Mouse (Mus musculus): ENCODE data around the gene Serpinh1. TPM values are rescaled to one million over a fixed set of nuclear protein-coding genes. Genes with fewer than 3 reads are reported as not detected.
A peak's percentile ranks its signal among the peaks of the same experiment; 100 is the strongest.
"Not testable (repeated sequence)": the region's sequence is repeated elsewhere in the genome, so short reads cannot be mapped to it uniquely, and the experiment has no call there.

Gene Serpinh1
- total RNA-seq, 2 experiments from 2014 or later, result 378 to 449 TPM

DNA sequence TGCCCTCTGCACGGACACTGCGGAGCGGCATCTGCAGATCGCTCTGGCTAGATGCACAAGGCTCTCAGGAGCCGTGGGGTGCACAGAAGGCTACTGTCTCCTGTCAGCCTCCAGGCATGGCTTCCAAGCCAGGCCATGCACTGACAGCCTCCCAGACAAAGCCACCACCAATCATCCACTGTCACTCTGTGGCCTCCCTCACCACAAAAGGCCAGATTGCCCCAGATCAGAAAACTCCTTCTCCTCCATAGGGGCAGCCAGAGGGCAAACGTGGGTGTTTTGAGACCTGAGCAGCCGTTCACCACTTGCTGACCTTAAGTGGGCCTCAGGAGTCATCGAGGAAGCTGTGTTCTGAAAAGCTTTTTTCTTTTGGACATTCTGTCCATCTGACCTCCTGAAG is 25.8 kb upstream of the Serpinh1 start:
- intact Hi-C loops (cut with DNase I), result no loop called here
- no peak for DNase-seq (ENCODE audit: low spot score)

GRCm38 (mm10) chr7:99375455-99375854 is 22.4 kb upstream of the Serpinh1 start:
- no peak for DNase-seq (ENCODE audit: low spot score)
- intact Hi-C loops (cut with DNase I), result loop anchor here (1.0 kb wide), 1 partner anchor 75 kb away; no protein-coding TSS in a partner anchor

GRCm38 (mm10) chr7:99374325-99374724 is 21.3 kb upstream of the Serpinh1 start:
- DNase-seq (ENCODE audit: low spot score); intact Hi-C loops (cut with DNase I): not testable (repeated sequence)

DNA sequence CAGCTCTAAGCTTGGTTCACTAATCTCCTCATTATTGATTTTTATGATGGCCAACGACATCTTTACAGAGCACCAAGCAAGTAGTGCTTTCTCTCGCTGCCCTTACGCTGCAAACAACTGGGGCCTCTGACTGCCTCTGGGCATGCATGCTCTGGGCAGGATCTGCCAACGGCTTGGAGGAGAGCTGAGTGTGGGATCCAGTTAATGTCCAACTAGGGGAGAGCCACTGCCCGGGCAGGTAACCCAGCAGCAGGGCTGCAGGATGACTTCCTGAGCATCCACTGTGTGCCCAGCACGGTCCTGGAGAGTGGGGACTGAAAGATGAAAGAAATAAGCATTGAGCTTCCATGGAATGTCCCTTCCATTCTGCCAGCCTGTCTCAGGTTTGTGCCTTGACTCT is 13.7 kb upstream of the Serpinh1 start:
- DNase-seq (ENCODE audit: low spot score), result no peak

GRCm38 (mm10) chr7:99365069-99365468 is 12.0 kb upstream of the Serpinh1 start:
- intact Hi-C loops (cut with DNase I), result loop anchor here (1.0 kb wide), 1 partner anchor 32 kb away; no protein-coding TSS in a partner anchor

More for the DNA sequence above, 13.7 kb upstream of the Serpinh1 start:
- intact Hi-C loops (cut with DNase I), result no loop called here

DNA sequence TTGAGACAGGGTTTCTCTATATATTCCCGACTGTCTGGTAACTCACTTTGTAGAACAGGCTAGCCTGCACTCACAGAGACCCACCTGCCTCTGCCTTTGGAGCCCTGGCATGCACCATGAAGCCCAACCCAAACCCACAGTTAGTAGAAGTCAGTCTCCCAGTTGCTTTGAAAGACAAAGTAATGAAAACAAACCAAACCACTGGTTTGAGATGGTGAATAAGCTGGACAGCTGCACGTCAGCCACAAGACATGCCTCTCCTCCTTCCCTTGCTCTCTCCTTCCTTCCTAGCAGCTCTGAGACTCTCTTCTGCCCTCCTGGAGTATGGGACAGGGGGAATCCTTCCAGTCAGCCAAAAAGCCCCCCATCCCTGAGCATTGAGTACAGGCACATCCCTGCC is 9.1 kb upstream of the Serpinh1 start:
- DNase-seq (ENCODE audit: low spot score), result no peak
- intact Hi-C loops (cut with DNase I), result no loop called here

More at GRCm38 (mm10) chr7:99365069-99365468, 12.0 kb upstream of the Serpinh1 start:
- DNase-seq (ENCODE audit: low spot score), result no peak

GRCm38 (mm10) chr7:99360803-99361414 is 7.9 kb upstream of the Serpinh1 start:
- DNase-seq (ENCODE audit: low spot score), result no peak
- intact Hi-C loops (cut with DNase I), result no loop called here

GRCm38 (mm10) chr7:99360021-99360802 is 7.2 kb upstream of the Serpinh1 start:
- intact Hi-C loops (cut with DNase I), result no loop called here
- peak; percentile 92 for DNase-seq (ENCODE audit: low spot score)

DNA sequence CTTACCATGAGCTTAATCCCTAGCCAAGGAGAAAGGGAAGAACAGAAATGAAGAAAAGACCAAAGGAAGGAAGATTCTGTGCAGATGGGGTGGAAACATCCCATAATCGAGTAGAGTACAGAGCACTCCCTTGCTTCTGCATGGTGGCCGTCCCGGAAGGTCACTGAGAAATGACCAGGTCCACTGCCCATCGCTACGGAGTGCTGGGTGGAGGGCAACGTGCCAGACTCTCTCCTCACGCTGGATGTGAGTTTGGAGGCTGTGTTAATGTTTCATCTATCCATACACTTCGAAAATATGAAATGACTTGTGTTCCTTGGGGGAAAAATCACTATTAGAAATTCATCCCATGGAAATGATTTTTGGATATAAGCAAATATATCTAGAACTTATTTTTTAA is 5.3 kb upstream of the Serpinh1 start:
- DNase-seq (ENCODE audit: low spot score), result no peak
- intact Hi-C loops (cut with DNase I), result no loop called here

- intact Hi-C loops (cut with DNase I), result no loop called here
- DNase-seq (ENCODE audit: low spot score), result no peak
Observed at GRCm38 (mm10) chr7:99357201-99357600, 4.2 kb upstream of the Serpinh1 start.

- intact Hi-C loops (cut with DNase I), result no loop called here
- peak; percentile 62 for DNase-seq (ENCODE audit: low spot score)
Observed at GRCm38 (mm10) chr7:99356244-99356930, 3.3 kb upstream of the Serpinh1 start.

- intact Hi-C loops (cut with DNase I), result no loop called here
- DNase-seq (ENCODE audit: low spot score), result peak; percentile 71
Observed at GRCm38 (mm10) chr7:99355731-99356131, 2.7 kb upstream of the Serpinh1 start.

- peak; percentile 41 for DNase-seq (ENCODE audit: low spot score)
- intact Hi-C loops (cut with DNase I), result no loop called here
Observed at GRCm38 (mm10) chr7:99351802-99352517, 1.1 kb downstream of the Serpinh1 start.

DNA sequence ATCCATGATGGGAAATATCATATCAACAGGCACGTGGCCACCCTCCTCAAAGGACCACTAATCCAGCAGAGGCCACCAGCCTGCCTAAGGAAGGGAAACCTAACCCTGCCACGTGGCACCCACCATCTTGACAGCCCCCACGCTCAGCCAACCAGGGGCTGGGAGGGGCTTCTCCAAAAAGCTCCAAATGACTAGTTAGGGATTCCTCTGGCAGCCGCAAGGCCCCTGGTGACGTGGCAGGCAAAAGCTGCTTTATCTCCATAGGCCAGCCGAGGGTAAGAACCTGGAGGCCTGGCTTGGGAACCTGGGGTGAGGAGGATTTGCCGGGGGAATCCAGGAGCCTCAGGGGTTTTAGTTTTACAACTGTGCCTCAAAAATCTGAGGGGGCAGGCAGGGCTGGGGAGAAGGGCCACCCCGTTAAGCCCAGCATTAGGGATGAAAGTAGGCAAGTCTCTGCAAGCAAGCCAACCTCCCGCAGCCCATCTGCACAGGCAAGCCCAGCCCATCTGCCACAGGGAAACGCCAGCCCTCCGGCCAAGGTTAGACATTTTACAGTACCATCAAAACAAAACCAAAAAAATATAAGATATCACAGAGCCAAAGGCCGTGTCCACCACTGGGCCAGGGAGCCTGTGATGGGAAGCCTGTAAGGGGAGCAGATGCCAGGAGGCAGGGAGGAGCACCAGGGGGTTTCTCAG is 1.8 kb downstream of the Serpinh1 start:
- intact Hi-C loops (cut with DNase I), result no loop called here

GRCm38 (mm10) chr7:99349782-99350720 is 3.0 kb downstream of the Serpinh1 start:
- intact Hi-C loops (cut with DNase I), result loop anchor here (2.0 kb wide), 1 partner anchor 15 kb away; no protein-coding TSS in a partner anchor
- DNase-seq (ENCODE audit: low spot score), result no peak

More for the DNA sequence above, 1.8 kb downstream of the Serpinh1 start:
- peak; percentile 51 for DNase-seq (ENCODE audit: low spot score)

GRCm38 (mm10) chr7:99348883-99349282 is 4.2 kb downstream of the Serpinh1 start:
- DNase-seq (ENCODE audit: low spot score), result no peak
- intact Hi-C loops (cut with DNase I), result loop anchor here (2.0 kb wide), 1 partner anchor 14 kb away; no protein-coding TSS in a partner anchor

- no peak for DNase-seq (ENCODE audit: low spot score)
- intact Hi-C loops (cut with DNase I), result no loop called here
Observed at GRCm38 (mm10) chr7:99347268-99347667, 5.8 kb downstream of the Serpinh1 start.

DNA sequence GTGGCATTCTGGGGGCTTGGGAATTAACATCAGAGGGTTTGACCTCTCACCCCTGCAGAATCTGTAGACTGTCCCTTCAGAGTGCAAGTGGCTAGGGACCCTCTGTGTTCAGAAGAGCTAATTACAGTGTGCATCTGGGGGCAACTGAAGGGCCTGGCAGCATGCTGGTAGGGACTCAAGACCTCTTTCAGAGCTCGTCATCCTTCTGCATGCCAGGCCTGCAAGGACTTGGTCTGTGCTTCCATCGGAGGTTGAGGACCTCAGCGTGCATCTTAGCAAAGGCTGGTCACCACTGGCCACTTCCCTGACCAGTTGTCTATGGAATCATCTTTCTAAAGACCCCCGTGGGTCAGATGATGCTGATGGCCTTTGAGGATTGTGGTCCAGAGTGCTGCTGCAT is 9.5 kb downstream of the Serpinh1 start:
- intact Hi-C loops (cut with DNase I), result no loop called here
- DNase-seq (ENCODE audit: low spot score), result no peak
